Mouse (Mus musculus) intestine, embryonic 14.5 days (tissue): ENCODE data around the gene Adprm. TPM values are rescaled to one million over a fixed set of nuclear protein-coding genes. Genes with fewer than 3 reads are reported as not detected.

Experiments used
- ATAC-seq: fragments of 200-750 bp; cut with Nextera tagmentation; replicated peaks from 2 replicates; pipeline ENCODE4 v1.8.0; 2017; ENCODE audit warnings: low read depth, moderate number of reproducible peaks, moderate TSS enrichment, moderate library complexity; ENCODE audit not compliant: low FRiP score, low TSS enrichment
- DNase-seq: peaks from one replicate; pipeline ENCODE4 v3.0.0-alpha.2; 2018; ENCODE audit warnings: low spot score
- H3K27ac ChIP-seq: fragments of 300-500 bp; sonication (generic); 2 replicates; pipeline ENCODE4 v1.5.1; 2014; ENCODE audit warnings: low read depth, mild to moderate bottlenecking, control low read depth
- H3K27me3 ChIP-seq: fragments of 300-500 bp; sonication (generic); replicated peaks from 2 replicates; pipeline ENCODE4 v1.6.1; 2014; ENCODE audit warnings: low read length, control low read depth; ENCODE audit not compliant: control insufficient read depth, insufficient read depth
- H3K36me3 ChIP-seq: fragments of 300-500 bp; sonication (generic); 2 replicates; pipeline ENCODE4 v1.6.1; 2014; ENCODE audit warnings: low read length, control low read depth; ENCODE audit not compliant: control insufficient read depth, insufficient read depth
- H3K4me1 ChIP-seq: fragments of 300-500 bp; sonication (generic); replicated peaks from 2 replicates; pipeline ENCODE4 v1.6.1; 2014; ENCODE audit warnings: low read length, control low read depth, mixed read lengths; ENCODE audit not compliant: control insufficient read depth, insufficient read depth
- H3K4me2 ChIP-seq: fragments of 300-500 bp; sonication (generic); 2 replicates; pipeline ENCODE4 v1.6.1; 2014; ENCODE audit warnings: low read length
- H3K4me3 ChIP-seq: fragments of 300-500 bp; sonication (generic); 2 replicates; pipeline ENCODE4 v1.5.1; 2014; ENCODE audit warnings: low read depth, low read length, control low read depth, mixed read lengths
- H3K9ac ChIP-seq: fragments of 300-500 bp; sonication (generic); 2 replicates; pipeline ENCODE4 v1.6.1; 2014; ENCODE audit warnings: mild to moderate bottlenecking, low read length
- H3K9me3 ChIP-seq: fragments of 300-500 bp; sonication (generic); 2 replicates; pipeline ENCODE4 v1.6.1; 2016; ENCODE audit warnings: low read length, control low read depth; ENCODE audit not compliant: control insufficient read depth
- WGBS: fragments of 180-500 bp; shearing (Covaris S2); extraction: QIAGEN DNeasy Blood & Tissue Kit; methylation state at CpG from one replicate; pipeline ENCODE4 v1.1.7; 2014; 5-methylcytosine and 5-hydroxymethylcytosine counted together
- polyA plus RNA-seq: library from polyadenylated mRNA; unstranded; fragments of >200 nt; fragmentation: Nextera tagmentation; extraction: Ambion mirVana; gene quantifications from 2 replicates; pipeline ENCODE4 v1.2.1, GENCODE M21; 2014

Gene Adprm
- 25.3 and 28.2 TPM in 2 replicates for polyA plus RNA-seq

DNA sequence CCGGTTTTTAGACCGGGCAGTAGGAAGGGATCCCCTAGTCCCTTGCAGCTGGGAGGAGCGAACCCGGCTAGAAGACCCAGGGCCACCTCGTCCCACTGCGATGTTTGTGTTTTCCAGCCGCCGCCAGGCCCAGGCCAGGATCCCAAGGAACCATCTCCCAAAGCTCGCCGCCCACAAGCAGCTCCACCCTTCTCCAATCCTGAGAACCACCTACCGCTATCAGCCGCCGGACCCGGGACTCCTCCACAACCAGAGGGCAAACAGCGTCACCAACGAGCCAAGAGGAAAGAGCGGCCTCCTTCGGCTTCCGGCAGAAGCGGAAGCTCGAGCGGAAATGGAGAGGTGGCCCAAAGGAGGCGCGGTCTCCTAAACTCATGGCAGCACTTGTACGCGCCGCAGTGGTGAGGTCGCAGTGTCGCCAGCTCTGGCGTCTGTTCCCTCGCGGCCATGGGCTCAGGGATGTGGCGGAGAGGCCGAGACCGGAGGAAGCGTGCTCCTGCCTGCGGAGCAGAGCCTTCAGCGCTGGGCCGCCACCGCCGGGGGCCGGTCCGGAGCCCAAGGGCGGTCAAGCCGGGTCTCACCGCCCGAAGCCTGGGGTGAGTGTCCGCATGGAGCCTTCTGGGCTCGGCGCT is at the start of gene Adprm, which contains the start of gene Sco1:
Gene Adprm, minus strand, starts transcription at position 274 of the 632 bp plus-strand sequence.
Gene Sco1, plus strand, starts transcription at position 350 of the 632 bp plus-strand sequence.
- peaks cover 13% of the 10 kb centered on the region for H3K4me1 ChIP-seq
- under 1% methylated on average over 50 of the region's 50 CpGs for WGBS
- no peaks in the 10 kb centered on the region for H3K27me3 ChIP-seq
- no peaks in the 10 kb centered on the region for H3K9me3 ChIP-seq
- H3K36me3 ChIP-seq, result peaks cover 28% of the 10 kb centered on the region
- DNase-seq (peak; percentile 88), ATAC-seq (peak; percentile 94)
- H3K9ac ChIP-seq, result peak within 1 kb of the TSS; percentile 74
- peak within 1 kb of the TSS; percentile 77 for H3K4me2 ChIP-seq
- peak within 1 kb of the TSS; percentile 90 for H3K4me3 ChIP-seq
- H3K27ac ChIP-seq, result peak within 1 kb of the TSS; percentile 67

DNA sequence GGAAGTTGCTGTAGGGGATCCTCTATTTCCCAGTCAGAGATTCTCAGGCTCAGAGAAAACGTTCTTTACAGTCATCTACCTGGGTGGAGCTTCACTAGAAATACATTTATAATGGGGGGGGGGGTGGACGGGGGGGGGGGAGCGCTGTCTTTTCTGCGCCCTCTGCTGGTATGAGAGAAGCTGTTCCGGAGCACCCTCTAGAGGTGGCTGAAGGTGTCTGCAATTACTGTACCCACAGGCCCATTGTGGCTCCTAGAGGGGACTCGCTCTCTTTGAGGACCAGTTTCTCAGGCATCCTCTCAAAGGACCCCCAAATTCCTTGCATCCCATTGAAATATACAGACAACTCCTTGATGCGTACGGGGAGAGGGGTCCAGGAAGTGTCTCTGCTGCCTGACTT is 49.3 kb upstream of the Adprm start:
- ATAC-seq (no peak), DNase-seq (no peak)
- H3K9me3 ChIP-seq, result no peaks in the 10 kb centered on the region
- H3K27ac ChIP-seq, result no peak overlapping the region
- no peaks in the 10 kb centered on the region for H3K4me1 ChIP-seq
- H3K36me3 ChIP-seq, result no peaks in the 10 kb centered on the region
- H3K4me3 ChIP-seq, result no peak overlapping the region
- H3K4me2 ChIP-seq, result no peak overlapping the region
- no peaks in the 10 kb centered on the region for H3K27me3 ChIP-seq
- 31% methylated on average over 8 of the region's 8 CpGs for WGBS
- no peak overlapping the region for H3K9ac ChIP-seq

DNA sequence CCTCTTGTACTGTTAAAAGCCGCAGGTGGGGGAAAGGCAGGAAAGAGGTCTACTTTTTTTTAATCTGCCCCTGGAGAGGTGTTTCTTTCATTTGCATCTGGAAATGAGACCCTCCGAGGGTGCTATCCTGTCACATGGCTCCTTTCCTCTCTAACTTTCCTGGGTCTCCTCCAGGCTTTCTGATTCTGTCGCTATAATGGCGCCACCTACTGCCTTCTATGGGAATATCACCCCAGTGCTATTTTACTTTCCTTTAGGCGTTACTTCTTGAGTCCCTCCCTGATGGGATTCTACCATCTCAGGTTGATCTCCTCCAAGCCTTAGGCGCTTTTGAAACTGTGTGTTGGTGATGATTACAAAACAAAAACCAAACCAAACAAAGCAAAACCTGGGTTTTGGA is 47.8 kb upstream of the Adprm start:
- Histone ChIP-seq H3K36me3 (no peaks in the 10 kb centered on the region), H3K4me1 (no peaks in the 10 kb centered on the region), H3K9ac (no peak overlapping the region), H3K9me3 (no peaks in the 10 kb centered on the region), H3K4me3 (no peak overlapping the region), H3K27me3 (no peaks in the 10 kb centered on the region), H3K4me2 (no peak overlapping the region), H3K27ac (no peak overlapping the region)
- ATAC-seq (no peak), DNase-seq (no peak)
- 29% methylated on average over 6 of the region's 6 CpGs for WGBS

DNA sequence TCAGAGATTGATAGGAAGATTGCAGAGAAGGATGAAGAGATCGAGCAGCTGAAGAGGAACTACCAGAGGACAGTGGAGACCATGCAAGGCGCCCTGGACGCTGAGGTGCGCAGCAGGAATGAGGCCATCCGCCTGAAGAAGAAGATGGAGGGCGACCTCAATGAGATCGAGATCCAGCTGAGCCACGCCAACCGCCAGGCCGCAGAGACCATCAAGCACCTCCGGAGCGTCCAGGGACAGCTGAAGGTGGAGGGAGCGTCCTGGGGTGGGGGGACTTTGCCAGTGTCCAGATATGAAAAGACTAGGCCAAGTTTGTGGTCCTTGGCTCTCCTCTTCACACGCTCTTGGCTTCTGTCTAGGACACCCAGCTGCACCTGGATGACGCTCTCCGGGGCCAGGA is 46.8 kb upstream of the Adprm start:
- 96% methylated on average over 16 of the region's 16 CpGs for WGBS
- no peak overlapping the region for H3K4me2 ChIP-seq

DNA sequence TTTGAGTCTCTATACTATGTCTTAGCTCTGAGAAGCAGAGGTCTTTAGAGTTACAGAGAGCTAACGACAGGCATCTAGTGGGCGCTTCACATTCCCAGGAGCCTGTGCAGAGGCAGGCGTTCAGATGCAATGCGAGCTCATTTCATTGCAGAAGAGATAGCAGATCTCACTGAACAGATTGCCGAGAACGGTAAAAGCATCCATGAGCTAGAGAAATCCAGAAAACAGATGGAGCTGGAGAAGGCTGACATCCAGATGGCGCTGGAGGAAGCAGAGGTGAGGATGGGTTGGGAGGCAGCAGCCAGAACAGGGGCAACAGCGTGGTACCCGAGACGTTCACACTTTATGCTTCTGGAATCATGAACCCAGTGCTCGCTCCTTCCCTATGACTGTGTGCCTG is 46.0 kb upstream of the Adprm start:
- WGBS, result 76% methylated on average over 11 of the region's 11 CpGs
- no peaks in the 10 kb centered on the region for H3K36me3 ChIP-seq
- no peak overlapping the region for H3K4me3 ChIP-seq
- H3K27ac ChIP-seq, result no peak overlapping the region
- H3K4me2 ChIP-seq, result no peak overlapping the region
- H3K9me3 ChIP-seq, result no peaks in the 10 kb centered on the region
- no peak overlapping the region for H3K9ac ChIP-seq
- H3K27me3 ChIP-seq, result no peaks in the 10 kb centered on the region
- H3K4me1 ChIP-seq, result no peaks in the 10 kb centered on the region
- DNase-seq (no peak), ATAC-seq (no peak)

More for the DNA sequence above, 46.8 kb upstream of the Adprm start:
- H3K9me3 ChIP-seq, result no peaks in the 10 kb centered on the region
- no peak for DNase-seq
- no peak for ATAC-seq
- H3K27me3 ChIP-seq, result no peaks in the 10 kb centered on the region
- H3K4me1 ChIP-seq, result no peaks in the 10 kb centered on the region
- H3K27ac ChIP-seq, result no peak overlapping the region
- no peak overlapping the region for H3K9ac ChIP-seq
- no peaks in the 10 kb centered on the region for H3K36me3 ChIP-seq
- H3K4me3 ChIP-seq, result no peak overlapping the region

DNA sequence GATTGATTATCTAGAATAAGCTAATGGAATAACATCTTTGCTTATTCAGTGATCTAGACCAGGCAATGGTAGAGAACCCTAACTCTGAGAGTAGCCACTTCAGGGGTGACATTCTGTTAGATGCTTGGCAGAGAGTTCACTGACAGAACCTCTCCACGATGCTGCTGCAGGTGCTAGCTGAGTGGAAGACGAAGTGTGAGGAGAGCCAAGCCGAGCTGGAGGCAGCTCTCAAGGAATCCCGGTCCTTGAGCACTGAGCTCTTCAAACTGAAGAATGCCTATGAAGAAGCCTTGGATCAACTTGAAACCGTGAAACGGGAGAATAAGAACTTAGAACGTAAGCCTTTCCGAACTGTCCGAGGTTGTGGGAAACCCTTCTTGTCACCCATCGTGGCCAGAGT is 45.3 kb upstream of the Adprm start:
- Histone ChIP-seq H3K27me3 (no peaks in the 10 kb centered on the region), H3K36me3 (no peaks in the 10 kb centered on the region), H3K9ac (no peak overlapping the region), H3K4me1 (no peaks in the 10 kb centered on the region), H3K9me3 (no peaks in the 10 kb centered on the region), H3K27ac (no peak overlapping the region), H3K4me3 (no peak overlapping the region), H3K4me2 (no peak overlapping the region)
- 93% methylated on average over 10 of the region's 10 CpGs for WGBS
- ATAC-seq (no peak), DNase-seq (no peak)

DNA sequence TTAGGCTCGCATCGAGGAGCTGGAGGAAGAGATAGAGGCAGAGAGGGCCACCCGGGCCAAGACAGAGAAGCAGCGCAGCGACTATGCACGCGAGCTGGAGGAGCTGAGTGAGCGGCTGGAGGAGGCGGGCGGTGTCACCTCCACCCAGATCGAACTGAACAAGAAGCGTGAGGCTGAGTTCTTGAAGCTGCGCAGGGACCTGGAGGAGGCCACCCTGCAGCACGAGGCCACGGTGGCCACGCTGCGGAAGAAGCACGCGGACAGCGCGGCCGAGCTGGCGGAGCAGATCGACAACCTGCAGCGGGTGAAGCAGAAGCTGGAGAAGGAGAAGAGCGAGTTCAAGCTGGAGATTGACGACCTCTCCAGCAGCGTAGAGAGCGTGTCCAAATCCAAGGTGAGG is 42.1 kb upstream of the Adprm start:
- Histone ChIP-seq H3K36me3 (no peaks in the 10 kb centered on the region), H3K27me3 (no peaks in the 10 kb centered on the region), H3K4me3 (no peak overlapping the region), H3K9ac (no peak overlapping the region), H3K27ac (no peak overlapping the region), H3K4me2 (no peak overlapping the region), H3K4me1 (no peaks in the 10 kb centered on the region), H3K9me3 (no peaks in the 10 kb centered on the region)
- WGBS, result 72% methylated on average over 29 of the region's 29 CpGs
- DNase-seq, result no peak
- ATAC-seq, result no peak

DNA sequence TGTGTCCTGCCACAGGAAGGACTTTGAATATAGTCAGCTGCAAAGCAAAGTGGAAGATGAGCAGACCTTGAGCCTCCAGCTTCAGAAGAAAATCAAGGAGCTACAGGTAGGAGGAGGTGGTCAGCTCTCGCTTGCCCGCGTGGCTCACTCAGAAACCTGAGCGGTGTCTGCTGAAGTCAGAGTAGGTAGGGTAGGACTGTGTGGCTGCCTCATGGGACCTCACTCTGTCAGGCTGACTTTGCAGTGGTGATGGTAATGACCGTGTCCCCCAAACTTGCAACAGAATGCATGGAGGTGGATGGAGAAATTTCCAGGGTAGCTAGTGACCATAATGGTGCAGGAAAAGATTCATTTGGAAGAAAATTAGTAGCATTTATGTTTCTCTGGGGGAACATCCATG is 41.3 kb upstream of the Adprm start:
- no peak overlapping the region for H3K4me2 ChIP-seq
- WGBS, result 93% methylated on average over 5 of the region's 5 CpGs
- H3K9ac ChIP-seq, result no peak overlapping the region
- H3K27ac ChIP-seq, result no peak overlapping the region
- no peaks in the 10 kb centered on the region for H3K36me3 ChIP-seq
- no peaks in the 10 kb centered on the region for H3K27me3 ChIP-seq
- no peaks in the 10 kb centered on the region for H3K4me1 ChIP-seq
- DNase-seq (no peak), ATAC-seq (no peak)
- H3K4me3 ChIP-seq, result no peak overlapping the region
- no peaks in the 10 kb centered on the region for H3K9me3 ChIP-seq

DNA sequence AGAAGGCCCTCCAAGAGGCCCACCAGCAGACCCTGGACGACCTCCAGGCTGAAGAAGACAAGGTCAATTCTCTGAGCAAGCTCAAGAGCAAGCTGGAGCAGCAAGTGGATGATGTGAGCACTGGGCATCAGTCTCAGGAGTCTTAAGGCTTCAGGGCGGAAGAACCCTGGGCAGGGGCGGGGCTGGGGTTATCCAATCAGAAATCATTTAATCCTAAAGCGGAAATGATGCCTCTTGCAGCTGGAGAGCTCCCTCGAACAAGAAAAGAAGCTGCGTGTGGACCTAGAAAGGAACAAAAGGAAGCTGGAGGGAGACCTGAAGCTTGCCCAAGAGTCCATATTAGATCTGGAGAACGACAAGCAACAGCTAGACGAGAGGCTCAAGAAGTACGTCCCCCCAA is 40.8 kb upstream of the Adprm start:
- ATAC-seq, result no peak
- H3K36me3 ChIP-seq, result no peaks in the 10 kb centered on the region

More for the DNA sequence above, 40.8 kb upstream of the Adprm start:
- Histone ChIP-seq H3K9me3 (no peaks in the 10 kb centered on the region), H3K4me1 (no peaks in the 10 kb centered on the region), H3K27ac (no peak overlapping the region), H3K4me2 (no peak overlapping the region), H3K9ac (no peak overlapping the region), H3K4me3 (no peak overlapping the region), H3K27me3 (no peaks in the 10 kb centered on the region)
- no peak for DNase-seq
- 80% methylated on average over 9 of the region's 9 CpGs for WGBS
